Mouse (Mus musculus) CD4-positive naive resting alpha-beta T cell, adult 76 days (primary cell): ENCODE results near the gene Gm7358. TPM values are rescaled to one million over a fixed set of nuclear protein-coding genes. Genes with fewer than 3 reads are reported as not detected.

Experiments used
- total RNA-seq: library from RNA; stranded (reverse); gene quantifications from one replicate; pipeline ENCODE4 v1.2.4, GENCODE M21; 2023

Gene Gm7358
- not detected for total RNA-seq

GRCm38 (mm10) chr17:14059431-14059830 lies at the start of gene Gm7358:
Gene Gm7358 (minus strand): TSS chr17:14059531.

Other genes starting within 250 kb of the Gm7358 start
- not detected for gene Gm7168, start 111.2 kb downstream of the Gm7358 start, total RNA-seq
- not detected for gene Gm7356, start 55.8 kb downstream of the Gm7358 start, total RNA-seq
- 0.29 TPM for gene Dact2, start 144.8 kb upstream of the Gm7358 start, total RNA-seq
- not detected for gene Smoc2, start 220.0 kb upstream of the Gm7358 start, total RNA-seq